Mouse (Mus musculus): Measurements from ENCODE around the gene Hoxa9.

Hoxa9 gene

GRCm38 (mm10) chr6:52260654-52261575 is 30.0 kb upstream of the Hoxa9 start, which contains the start of gene Hoxa13:
Gene Hoxa13, minus strand, starts transcription at chr6:52260880.
- peak; percentile 23 for DNase-seq

DNA sequence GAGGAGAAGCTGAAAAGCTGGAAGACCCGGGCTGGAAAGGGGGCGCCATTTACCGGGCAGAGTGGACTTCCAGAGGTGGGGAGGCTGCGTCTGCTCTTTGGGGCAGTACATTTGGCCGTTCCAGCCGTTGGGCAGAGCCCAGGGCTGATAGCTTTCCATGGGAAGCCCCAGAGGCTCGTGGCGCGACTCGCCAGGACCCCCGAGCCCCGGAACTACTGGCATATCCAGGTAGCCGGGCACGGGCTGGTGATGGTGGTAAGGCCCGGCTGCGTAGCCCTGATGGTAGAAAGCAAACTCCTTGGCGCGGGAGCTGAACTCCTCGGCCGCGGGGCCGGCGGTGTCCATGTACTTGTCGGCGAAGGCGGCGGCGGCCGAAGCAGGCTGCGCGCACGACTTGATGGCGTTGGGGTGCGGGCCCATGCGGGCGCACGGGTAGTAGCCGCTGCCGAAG is 28.9 kb upstream of the Hoxa9 start:
- DNase-seq = peak; percentile 51

DNA sequence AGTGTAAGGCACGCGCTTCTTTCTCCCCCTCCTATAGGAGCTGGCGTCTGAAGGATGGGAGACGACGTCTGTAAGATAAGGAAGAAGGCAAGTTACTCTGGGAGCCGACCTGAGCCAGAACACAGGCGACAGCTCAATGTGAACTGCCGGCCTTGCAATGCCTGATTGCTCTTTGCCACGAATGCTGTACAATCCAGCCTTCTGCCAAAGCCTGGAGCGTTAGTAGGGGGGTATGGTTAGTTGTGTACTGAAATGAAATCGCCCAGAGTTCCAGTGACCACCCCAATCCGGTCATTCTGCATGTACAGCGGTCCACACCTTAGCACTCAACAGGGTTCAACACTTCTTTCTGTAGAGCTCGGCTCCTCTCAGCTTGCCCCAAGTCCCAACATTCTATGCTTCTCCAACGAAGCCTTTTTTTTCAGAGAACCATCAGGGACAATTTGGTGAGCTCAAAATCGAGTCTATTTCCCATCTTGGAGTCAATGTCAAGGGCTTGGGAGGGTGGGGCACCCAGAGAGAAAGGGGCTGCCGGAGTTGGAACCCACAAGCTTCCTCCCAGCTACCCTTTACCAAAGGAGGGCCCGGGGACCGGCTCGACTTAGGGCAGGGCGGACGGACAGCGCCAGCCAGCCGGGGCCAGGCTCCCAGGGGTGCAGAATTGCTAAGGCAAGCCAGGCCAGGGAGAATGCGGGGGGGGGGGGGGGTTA is 28.3 kb upstream of the Hoxa9 start:
- DNase-seq = peak; percentile 53

- DNase-seq = peak; percentile 88
Measured at GRCm38 (mm10) chr6:52256956-52257355, 26.1 kb upstream of the Hoxa9 start.

DNA sequence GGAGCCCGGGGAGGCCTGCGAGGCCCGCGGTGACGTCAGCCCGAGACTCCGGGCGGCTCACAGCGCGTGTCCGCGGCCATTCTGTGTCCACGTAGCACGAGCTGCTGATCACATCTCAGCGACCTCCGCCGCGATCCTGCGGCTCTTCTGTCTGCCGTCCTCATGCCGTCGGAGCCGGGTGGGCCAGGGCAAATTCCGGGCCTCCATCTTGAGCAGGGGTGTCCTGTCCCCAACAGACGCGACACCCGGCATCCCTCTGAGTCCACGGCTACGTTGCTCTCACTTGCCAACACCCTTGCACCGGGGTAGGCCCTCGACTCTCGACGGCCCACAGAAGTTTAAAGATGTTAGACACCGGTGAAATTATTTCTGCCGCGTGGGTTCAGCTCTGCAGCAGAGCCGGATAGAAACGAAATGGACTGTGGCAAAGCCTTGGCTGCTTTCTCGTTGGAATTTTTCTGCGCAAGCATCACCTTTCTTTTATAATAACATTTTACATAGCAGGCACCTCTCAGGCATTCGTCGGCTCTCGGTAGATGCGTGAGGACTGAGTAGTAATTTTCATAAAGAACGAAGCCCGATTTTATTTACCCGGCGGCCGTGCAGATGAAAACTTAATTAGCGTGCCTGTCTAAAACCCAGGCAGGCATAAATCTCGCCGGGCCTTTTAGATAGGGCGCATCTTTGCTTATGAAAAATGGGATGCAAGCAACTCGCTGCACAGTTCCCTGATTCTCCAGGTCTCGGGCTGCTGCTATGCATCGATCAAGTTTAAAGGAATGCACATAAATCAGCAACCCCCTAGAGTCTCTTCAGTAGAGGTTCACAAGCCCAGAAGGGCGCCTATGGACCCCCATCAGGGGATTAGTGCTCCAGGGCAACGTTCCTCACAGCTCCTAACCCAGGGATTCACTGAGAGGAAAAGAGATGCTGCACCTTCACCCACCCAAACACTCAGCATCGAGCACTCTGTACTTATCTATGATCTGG is 22.9 kb upstream of the Hoxa9 start:
- peak; percentile 48 for DNase-seq

DNA sequence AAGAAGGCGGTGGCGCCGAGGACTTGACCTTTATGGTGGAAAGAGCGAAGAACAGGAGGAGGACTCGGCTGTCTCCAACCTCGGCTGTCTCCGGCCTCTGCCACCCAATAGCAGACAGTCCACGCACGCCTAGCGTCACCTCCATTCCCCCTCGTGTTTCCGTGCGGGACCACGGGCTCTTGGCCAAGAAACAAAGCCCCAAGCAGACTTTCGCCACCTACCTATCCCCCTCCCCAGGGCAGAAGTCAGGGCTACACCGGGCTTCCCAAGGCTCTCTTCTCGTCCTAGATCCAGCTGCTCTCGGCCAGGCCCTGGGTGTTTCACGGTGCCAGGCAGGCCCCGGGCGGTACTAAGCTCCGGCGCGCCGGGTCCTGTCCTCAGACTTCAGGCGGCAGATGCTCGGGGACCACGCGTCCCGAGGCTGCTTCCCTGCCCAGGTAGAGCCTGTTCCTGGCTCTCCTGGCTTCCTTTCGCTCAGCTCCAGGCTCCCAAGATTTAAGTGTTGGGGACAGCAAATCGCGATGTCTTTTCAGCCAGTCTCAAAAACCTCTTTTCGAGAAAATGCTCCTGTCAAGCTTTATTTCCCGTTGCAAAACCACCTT is 22.0 kb upstream of the Hoxa9 start:
- no peak for DNase-seq

GRCm38 (mm10) chr6:52252016-52252774 is 21.3 kb upstream of the Hoxa9 start:
- no peak for DNase-seq

GRCm38 (mm10) chr6:52251177-52251879 is 20.4 kb upstream of the Hoxa9 start:
- no peak for DNase-seq

GRCm38 (mm10) chr6:52249826-52250225 is 18.9 kb upstream of the Hoxa9 start:
- DNase-seq = no peak

GRCm38 (mm10) chr6:52249415-52249738 is 18.5 kb upstream of the Hoxa9 start:
- no peak for DNase-seq

- DNase-seq = peak; percentile 6
Measured at GRCm38 (mm10) chr6:52248638-52249414, 17.9 kb upstream of the Hoxa9 start.

DNA sequence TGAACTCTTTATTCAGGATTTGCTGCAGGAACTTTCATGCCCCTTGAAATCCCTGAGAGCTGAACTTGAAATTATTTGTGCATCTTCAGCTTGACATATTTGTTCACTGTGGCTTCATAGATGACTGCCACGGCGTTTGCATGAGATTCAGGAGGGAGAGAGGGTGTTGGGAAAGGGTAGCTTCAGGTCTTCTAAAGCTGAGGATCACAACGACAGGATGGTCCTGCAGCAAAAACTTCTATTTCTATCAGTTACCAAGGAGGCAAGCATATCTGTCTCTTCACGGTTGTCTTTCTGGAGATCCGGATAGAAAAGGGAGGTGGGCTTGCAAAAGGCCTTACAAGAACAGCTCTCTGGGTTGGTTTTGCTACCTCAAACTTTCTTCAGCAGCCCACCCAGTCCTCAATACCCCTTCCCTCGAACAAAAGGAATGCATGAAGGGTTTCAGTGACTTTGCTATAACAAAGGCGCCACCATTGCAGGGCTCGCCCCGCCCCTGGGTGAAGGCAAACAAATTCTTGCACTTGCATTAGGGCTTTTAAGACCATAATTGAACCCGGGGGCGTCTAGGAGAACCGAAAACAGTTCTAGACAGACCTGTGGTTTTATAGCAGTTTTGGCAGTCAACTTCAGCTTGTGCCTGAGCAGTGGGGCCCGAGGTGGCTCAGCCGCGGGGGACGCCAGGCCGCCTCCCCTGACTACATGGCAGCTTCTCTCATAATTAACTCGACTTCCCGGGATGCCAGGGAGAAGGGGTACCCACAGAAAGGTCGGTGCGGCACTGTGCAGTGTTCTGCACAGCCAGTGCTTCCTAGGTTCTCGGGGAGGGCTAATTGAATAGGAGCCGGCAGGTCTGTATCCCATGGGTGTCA is 17.1 kb upstream of the Hoxa9 start:
- peak; percentile 8 for DNase-seq

DNA sequence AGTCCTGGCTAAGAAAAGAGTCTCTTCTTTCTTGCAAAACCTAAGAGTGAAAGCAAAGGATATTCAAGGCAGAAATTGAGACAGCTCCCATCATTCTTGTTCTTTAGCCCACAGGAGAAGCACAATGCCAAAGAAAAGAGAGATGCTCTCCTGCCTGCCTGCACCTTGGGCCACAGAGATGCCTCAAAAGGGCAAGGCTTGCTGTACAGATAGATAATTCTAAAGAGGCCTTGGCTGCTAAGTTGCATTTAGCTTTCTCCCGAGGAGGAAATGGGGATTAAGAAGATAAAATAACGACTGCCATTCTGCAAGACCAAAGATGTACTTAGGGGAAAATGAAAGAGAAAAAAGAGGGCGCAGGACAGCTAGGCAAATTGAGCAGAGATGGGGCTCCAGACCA is 16.0 kb upstream of the Hoxa9 start:
- DNase-seq = no peak

- DNase-seq = peak; percentile 54
Measured at GRCm38 (mm10) chr6:52246403-52246803, 15.5 kb upstream of the Hoxa9 start.

- no peak for DNase-seq
Measured at GRCm38 (mm10) chr6:52245757-52246142, 14.9 kb upstream of the Hoxa9 start, which contains the start of gene Hoxa11. Gene Hoxa11, minus strand, starts transcription at chr6:52245810.

GRCm38 (mm10) chr6:52245040-52245756 is 14.3 kb upstream of the Hoxa9 start:
- peak; percentile 56 for DNase-seq

DNA sequence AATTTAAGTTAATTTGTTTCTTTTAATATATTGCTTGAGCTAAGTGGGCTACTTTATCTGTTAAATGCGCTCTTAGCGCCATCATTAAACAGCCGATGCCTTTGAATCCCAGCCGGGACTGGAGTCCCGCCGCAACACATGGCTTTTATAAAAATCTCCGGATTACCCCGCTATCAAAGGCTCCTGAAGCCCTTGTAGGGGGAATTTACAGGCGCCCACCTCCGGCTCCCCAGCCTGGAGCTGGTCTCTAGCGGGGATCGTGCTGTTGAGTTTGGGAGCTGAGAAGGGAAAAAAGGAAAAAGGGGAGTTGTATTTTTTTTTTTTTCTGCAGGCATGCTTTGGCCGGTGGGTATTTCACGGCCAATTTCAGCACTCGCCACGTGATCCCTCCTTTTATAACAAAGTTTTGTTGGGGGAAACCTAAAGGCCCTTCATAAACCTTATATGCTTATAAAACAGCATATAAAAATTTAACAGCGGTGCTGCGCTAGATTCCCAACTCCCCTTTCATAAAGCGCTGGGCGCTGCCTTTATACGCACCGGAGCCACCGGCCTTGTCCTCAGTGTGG is 13.7 kb upstream of the Hoxa9 start:
- DNase-seq = peak; percentile 18

DNA sequence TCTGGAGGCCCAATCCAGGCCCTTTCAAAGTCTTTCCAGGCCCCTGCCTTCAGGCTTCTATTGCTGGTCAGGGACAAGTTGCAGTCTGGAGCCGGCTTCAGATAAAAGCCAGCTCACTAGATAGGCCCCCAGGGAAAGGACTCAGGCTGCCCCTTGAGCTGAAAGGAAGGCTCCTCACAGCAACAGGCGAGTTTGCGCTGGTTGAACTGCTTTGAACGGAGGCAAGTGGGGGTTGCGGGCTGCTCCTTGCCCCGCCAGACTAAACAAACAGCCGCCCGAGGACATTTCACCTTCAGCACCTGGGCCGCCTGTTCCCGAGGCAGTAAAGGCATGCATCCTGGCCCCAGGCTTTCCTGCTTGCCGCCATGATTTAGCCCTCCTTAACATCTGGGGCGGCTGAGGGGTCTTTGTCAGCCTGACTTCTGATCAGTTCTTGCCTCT is 12.8 kb upstream of the Hoxa9 start:
- peak; percentile 22 for DNase-seq

Data from kidney, adult 18-20 months (tissue).